26 mouse cellular contexts compared by ENCODE assay signal in the genomic region with DNA sequence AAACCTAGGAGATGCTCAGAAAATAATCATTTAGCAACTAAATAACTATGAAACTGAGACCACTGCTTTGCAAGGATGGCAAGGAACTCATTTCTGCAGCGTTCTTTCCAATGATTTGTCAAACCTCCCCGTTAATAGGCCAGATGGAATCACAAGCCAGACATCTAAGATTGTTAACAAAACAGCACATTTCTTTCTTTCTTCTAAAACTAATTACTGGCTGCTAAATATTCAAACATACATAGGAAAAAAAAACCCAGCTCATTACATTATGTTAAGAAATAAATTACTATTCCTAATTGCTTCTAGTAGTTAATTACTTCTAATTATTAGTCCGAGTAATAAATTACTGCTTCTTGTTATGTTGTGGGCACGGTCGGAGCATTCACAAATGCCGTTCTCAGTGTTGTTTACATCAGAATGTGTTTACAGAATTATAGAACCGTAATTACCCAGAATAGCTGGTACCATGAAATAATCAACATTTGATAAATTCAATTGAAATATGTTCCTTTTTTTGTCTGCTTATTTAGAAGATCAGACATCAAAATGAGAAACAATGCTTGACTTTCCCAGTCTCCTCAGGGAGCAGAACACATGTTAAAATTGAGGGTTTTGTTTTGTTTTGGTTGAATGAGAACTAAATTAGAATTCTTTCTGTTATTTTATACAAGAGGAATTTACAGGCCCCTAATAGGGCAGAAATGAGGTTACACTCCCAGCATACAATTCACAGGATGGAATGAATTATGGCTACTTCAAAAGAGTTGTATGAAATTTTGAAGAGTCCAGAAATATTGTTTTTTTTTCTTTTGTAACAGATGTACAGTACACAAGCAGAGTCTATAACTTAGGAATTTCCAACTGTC. TPM values are rescaled to one million over a fixed set of nuclear protein-coding genes. Genes with fewer than 3 reads are reported as not detected.
"Had no signal": no experiment of that assay in that cellular context is flagged by ENCODE, and none has a peak within 500 bp of the region (broad histone marks: within the 10 kb centered on the region; RNA-seq: fewer than 3 reads in every experiment).

No protein-coding gene starts in this region.

- H3K4me1 ChIP-seq: liver, embryonic 13.5 days; midbrain, embryonic 15.5 days; neural tube, embryonic 12.5 days; neural tube, embryonic 15.5 days had no signal

- ATAC-seq: lung, postnatal 0 days; midbrain, embryonic 15.5 days had no signal

- H3K4me2 ChIP-seq: liver, embryonic 13.5 days; lung, embryonic 14.5 days; midbrain, embryonic 12.5 days; midbrain, embryonic 15.5 days; neural tube, embryonic 12.5 days; neural tube, embryonic 15.5 days had no signal

- H3K9me3 ChIP-seq: liver, embryonic 13.5 days; midbrain, embryonic 12.5 days; midbrain, embryonic 15.5 days; neural tube, embryonic 12.5 days; neural tube, embryonic 15.5 days had no signal

- H3K27me3 ChIP-seq: liver, embryonic 13.5 days; midbrain, embryonic 12.5 days; midbrain, embryonic 15.5 days; neural tube, embryonic 12.5 days; neural tube, embryonic 15.5 days had no signal

- H3K27ac ChIP-seq: liver, embryonic 13.5 days; macrophage; midbrain, embryonic 12.5 days; midbrain, embryonic 15.5 days; neural tube, embryonic 12.5 days; neural tube, embryonic 15.5 days had no signal

- H3K9ac ChIP-seq: liver, embryonic 13.5 days; lung, embryonic 14.5 days; midbrain, embryonic 12.5 days; midbrain, embryonic 15.5 days; neural tube, embryonic 12.5 days; neural tube, embryonic 15.5 days had no signal

- DNase-seq: kidney, adult 9 months; kidney, postnatal 36 days; liver, embryonic 13.5 days; thymus, adult 18-20 months; thymus, postnatal 36 days had no signal

- H3K36me3 ChIP-seq: liver, embryonic 13.5 days; midbrain, embryonic 12.5 days; midbrain, embryonic 15.5 days; neural tube, embryonic 12.5 days; neural tube, embryonic 15.5 days had no signal

- H3K4me3 ChIP-seq: liver, embryonic 13.5 days; midbrain, embryonic 12.5 days; midbrain, embryonic 15.5 days; neural tube, embryonic 12.5 days; neural tube, embryonic 15.5 days had no signal

RNA-seq across cellular contexts. Expression of a gene that starts 42.5 kb away (rescaled TPM):
- total RNA-seq: layer of hippocampus, adult 8-10 months; layer of hippocampus, postnatal 14 days; left cerebral cortex, adult 8-10 months; left cerebral cortex, postnatal 14 days; liver, adult 2 months; megakaryocyte, adult 5-6 weeks had no signal
- polyA plus RNA-seq: kidney, embryonic 16.5 days; limb, embryonic 11.5 days; limb, embryonic 14.5 days; liver, adult 2 months; liver, embryonic 13.5 days; liver, embryonic 16.5 days; lung, embryonic 14.5 days; lung, postnatal 0 days; macrophage; midbrain, embryonic 12.5 days; midbrain, embryonic 15.5 days; neural tube, embryonic 12.5 days; neural tube, embryonic 15.5 days; small intestine, adult 2 months; spleen, adult 2 months; stomach, embryonic 16.5 days; urinary bladder, adult 2 months had no signal
